Comparison of ENCODE assay signal across 17 mouse cellular contexts in genomic region chr11:115663676-115664335, GRCm38 (mm10). TPM values are rescaled to one million over a fixed set of nuclear protein-coding genes. Genes with fewer than 3 reads are reported as not detected.
DNase-seq lines count a peak whose midpoint lies in the region; ATAC-seq and TF ChIP-seq lines count a peak whose summit lies in the region.
"Had no signal": no experiment of that assay in that cellular context is flagged by ENCODE, and none has a peak within 500 bp of the region (broad histone marks: within the 10 kb centered on the region; RNA-seq: fewer than 3 reads in every experiment).

No protein-coding gene starts in this region.

- no peaks in the 10 kb centered on the region for H3K27me3 ChIP-seq in embryonic facial prominence, embryonic 15.5 days
- H3K27me3 ChIP-seq: heart, embryonic 12.5 days; midbrain, embryonic 15.5 days had no signal

- 0 out of 2 replicates have a peak, but pooled peaks cover 4% of the 10 kb centered on the region for H3K4me1 ChIP-seq in embryonic facial prominence, embryonic 15.5 days
- H3K4me1 ChIP-seq: midbrain, embryonic 15.5 days had no signal

- DNase-seq in layer of hippocampus, adult 2 months (ENCODE audit: low spot score in 2 of 2) = no peak
- no peak for DNase-seq in layer of hippocampus, adult 9-11 months
- DNase-seq in CD4-positive helper T cell, adult 2 months (ENCODE audit: low read depth, low spot score) = peak; percentile 64
- peak; percentile 30 for DNase-seq in CD4-positive, CD25-positive, alpha-beta regulatory T cell, adult 2 months (ENCODE audit: low read depth, low spot score)
- DNase-seq in right cerebral cortex, adult 2 months (ENCODE audit: low spot score in 2 of 2) = no peak
- DNase-seq in retina, embryonic 14.5 days (ENCODE audit: low spot score) = no peak
- DNase-seq: cerebellum, adult 9-11 months; gastrocnemius, adult 2 months; kidney, adult 2 months; kidney, postnatal 14 days; liver, postnatal 0 days; lung, postnatal 10 days; right cerebral cortex, adult 18-20 months; thymus, adult 18-20 months had no signal

- no peak for TF ChIP-seq CTCF in layer of hippocampus, adult 2 months (conservative IDR thresholded peaks at IDR 0.05)

- ATAC-seq in embryonic facial prominence, embryonic 15.5 days (ENCODE audit: insufficient number of reproducible peaks, low FRiP score, low TSS enrichment, low read depth) = no peak
- ATAC-seq: liver, postnatal 0 days; midbrain, embryonic 15.5 days had no signal

- no peaks in the 10 kb centered on the region for H3K36me3 ChIP-seq in embryonic facial prominence, embryonic 15.5 days
- H3K36me3 ChIP-seq: midbrain, embryonic 15.5 days had no signal

- H3K9me3 ChIP-seq in embryonic facial prominence, embryonic 15.5 days (replicated peaks) = no peaks in the 10 kb centered on the region
- H3K9me3 ChIP-seq: heart, embryonic 12.5 days; midbrain, embryonic 15.5 days had no signal

- H3K9ac ChIP-seq in embryonic facial prominence, embryonic 15.5 days = no peak overlapping the region
- H3K9ac ChIP-seq: heart, embryonic 12.5 days; liver, postnatal 0 days; midbrain, embryonic 15.5 days had no signal

- no peak overlapping the region for H3K4me2 ChIP-seq in embryonic facial prominence, embryonic 15.5 days (replicated peaks)
- H3K4me2 ChIP-seq: heart, embryonic 12.5 days; midbrain, embryonic 15.5 days had no signal

- peak overlapping the region; percentile 33; the same call in 1 of the 2 replicates for H3K27ac ChIP-seq in layer of hippocampus, adult 2 months
- 0 out of 2 replicates have a peak overlapping the region, but pooled peaks have one; percentile 28 for H3K27ac ChIP-seq in embryonic facial prominence, embryonic 15.5 days (replicated peaks)
- H3K27ac ChIP-seq: gastrocnemius, adult 2 months; midbrain, embryonic 15.5 days had no signal

- H3K4me3 ChIP-seq in layer of hippocampus, adult 2 months = no peak overlapping the region
- H3K4me3 ChIP-seq in embryonic facial prominence, embryonic 15.5 days (replicated peaks) = no peak overlapping the region
- H3K4me3 ChIP-seq: gastrocnemius, adult 2 months; heart, embryonic 12.5 days; midbrain, embryonic 15.5 days had no signal

- 60% methylated on average over 4 of the region's 4 CpGs for WGBS in embryonic facial prominence, embryonic 15.5 days

RNA-seq across cellular contexts. Expression of gene Slc25a19, which starts 35.7 kb away (rescaled TPM):
- total RNA-seq in layer of hippocampus, adult 2 months (2021) = 10 to 100 TPM; 60.4 to 66.6 TPM
- 21.1 and 28.8 TPM in 2 replicates for polyA plus RNA-seq in embryonic facial prominence, embryonic 15.5 days (2015; fragmentation: Nextera tagmentation; extraction: Ambion mirVana)

RNA-seq across cellular contexts. Expression of gene Grb2, which starts 44.6 kb away (rescaled TPM):
- 100 to 1,000 TPM; 182 to 198 TPM for total RNA-seq in layer of hippocampus, adult 2 months (2021)
- polyA plus RNA-seq in embryonic facial prominence, embryonic 15.5 days (2015; fragmentation: Nextera tagmentation; extraction: Ambion mirVana) = 94.9 and 114 TPM in 2 replicates

RNA-seq across cellular contexts. Expression of gene Mif4gd, which starts 51.0 kb away (rescaled TPM):
- total RNA-seq in layer of hippocampus, adult 2 months (2021) = 10 to 100 TPM; 19.5 to 22.5 TPM
- polyA plus RNA-seq in embryonic facial prominence, embryonic 15.5 days (2015; fragmentation: Nextera tagmentation; extraction: Ambion mirVana) = 29.6 and 33.3 TPM in 2 replicates

RNA-seq across cellular contexts. Expression of gene Gga3, which starts 60.0 kb away (rescaled TPM):
- 10 to 100 TPM; 67.9 to 91.9 TPM for total RNA-seq in layer of hippocampus, adult 2 months (2021)
- polyA plus RNA-seq in embryonic facial prominence, embryonic 15.5 days (2015; fragmentation: Nextera tagmentation; extraction: Ambion mirVana) = 20.1 and 20.3 TPM in 2 replicates

Comparison
In these comparisons a context has a peak if more than half of its experiments do, and no peak if none do; other contexts are left out.
1. DNase-seq: peak in CD4-positive helper T cell, adult 2 months (single experiment) and CD4-positive, CD25-positive, alpha-beta regulatory T cell, adult 2 months (single experiment); none in layer of hippocampus, adult 2 months (0 of 2), layer of hippocampus, adult 9-11 months (single experiment), right cerebral cortex, adult 2 months (0 of 2) and retina, embryonic 14.5 days (single experiment).